Mouse (Mus musculus) erythroblast, embryonic 14.5 days (primary cell): ENCODE measurements around the gene Sars.

Experiments used
- GATA1 ChIP-seq: IDR thresholded peaks from 2 replicates; pipeline ENCODE4 v1.6.1; 2012; ENCODE audit warnings: low read length, inconsistent platforms, mixed read lengths
- TAL1 ChIP-seq: IDR thresholded peaks from 3 replicates; pipeline ENCODE4 v1.6.1; 2012; ENCODE audit warnings: low read length, inconsistent platforms, mixed read lengths

GRCm38 (mm10) chr3:108389111-108389545, 55.9 kb downstream of the Sars start:
- TF ChIP-seq TAL1: no peak
- no peak for TF ChIP-seq GATA1
